Comparison of ENCODE assay signal across 13 mouse cellular contexts in genomic region chr3:135843181-135843580, GRCm38 (mm10). TPM values are rescaled to one million over a fixed set of nuclear protein-coding genes. Genes with fewer than 3 reads are reported as not detected.
A peak's percentile ranks its signal among the peaks of the same experiment; 100 is the strongest.
DNase-seq lines count a peak whose midpoint lies in the region; ATAC-seq and TF ChIP-seq lines count a peak whose summit lies in the region.
"Had no signal": no experiment of that assay in that cellular context is flagged by ENCODE, and none has a peak within 500 bp of the region (broad histone marks: within the 10 kb centered on the region; RNA-seq: fewer than 3 reads in every experiment).

No protein-coding gene starts in this region.

- no peaks in the 10 kb centered on the region for H3K9me3 ChIP-seq in kidney, postnatal 0 days (replicated peaks; ENCODE audit: low read length)
- H3K9me3 ChIP-seq: embryonic facial prominence, embryonic 10.5 days had no signal

- no peaks in the 10 kb centered on the region for H3K27me3 ChIP-seq in kidney, postnatal 0 days (ENCODE audit: insufficient read depth, low read length)

- no peak overlapping the region for H3K4me3 ChIP-seq in kidney, postnatal 0 days (replicated peaks; ENCODE audit: low read depth, low read length)
- H3K4me3 ChIP-seq: embryonic facial prominence, embryonic 10.5 days had no signal

- no peaks in the 10 kb centered on the region for H3K36me3 ChIP-seq in kidney, postnatal 0 days (ENCODE audit: insufficient read depth, low read length)
- H3K36me3 ChIP-seq: embryonic facial prominence, embryonic 10.5 days had no signal

- no peak overlapping the region for H3K9ac ChIP-seq in kidney, postnatal 0 days (ENCODE audit: low read depth, low read length)

- peak; percentile 64 for DNase-seq in heart, adult 11 months
- DNase-seq in heart, postnatal 4 days, result no peak
- no peak for DNase-seq in kidney, postnatal 0 days (ENCODE audit: low spot score)
- DNase-seq in kidney, adult 9 months, result no peak
- DNase-seq in frontal cortex, postnatal 14 days (ENCODE audit: low spot score in 2 of 2), result no peak
- DNase-seq in adrenal gland, adult 2 months, result no peak
- DNase-seq: adrenal gland, postnatal 36 days; cerebellum, postnatal 14 days; kidney, postnatal 10 days had no signal

- H3K4me1 ChIP-seq in kidney, postnatal 0 days (replicated peaks; ENCODE audit: insufficient read depth, low read length), result no peaks in the 10 kb centered on the region; the same call in 1 of the 2 replicates

- 80% methylated on average over 5 of the region's 5 CpGs for WGBS in kidney, postnatal 0 days

- peak; percentile 22; the same call in 1 of the 2 replicates for TF ChIP-seq CTCF in kidney, postnatal 0 days (IDR thresholded peaks at IDR 0.05; ENCODE audit: low read depth)

- no peak overlapping the region for H3K27ac ChIP-seq in kidney, postnatal 0 days
- H3K27ac ChIP-seq: embryonic facial prominence, embryonic 10.5 days; hindbrain, postnatal 0 days had no signal

- no peak for ATAC-seq in kidney, postnatal 0 days (replicated peaks; ENCODE audit: low FRiP score, low read depth)
- ATAC-seq in erythroid progenitor cell, adult 5-6 weeks (replicated peaks; ENCODE audit: low FRiP score, poor library complexity, severe bottlenecking), result peak; percentile 60
- peak; percentile 20; the same call in 1 of the 2 replicates for ATAC-seq in megakaryocyte progenitor cell, adult 5-6 weeks (replicated peaks; ENCODE audit: poor library complexity)
- ATAC-seq: hindbrain, postnatal 0 days had no signal

- no peak overlapping the region for H3K4me2 ChIP-seq in kidney, postnatal 0 days (ENCODE audit: low read length)

RNA-seq across cellular contexts. Expression of gene Slc39a8, which starts 18.1 kb away (rescaled TPM):
- 10 to 100 TPM in 1 of 2 experiments, 1 to 10 TPM in 1; 9.0 to 10.9 TPM for total RNA-seq in heart, postnatal 4 days (2021)
- 25.0 and 25.9 TPM in 2 replicates for polyA plus RNA-seq in kidney, postnatal 0 days (2015; fragmentation: Nextera tagmentation; extraction: Ambion mirVana)
- total RNA-seq in erythroid progenitor cell, adult 5-6 weeks (2015; ENCODE audit: low replicate concordance), result 14.4 and 19.7 TPM in 2 replicates
- total RNA-seq in erythroid progenitor cell, adult 5-6 weeks (2017; ENCODE audit: low replicate concordance), result 14.4 and 19.1 TPM in 2 replicates
- 16.8 and 20.6 TPM in 2 replicates for total RNA-seq in megakaryocyte progenitor cell, adult 5-6 weeks (2015)
- total RNA-seq in megakaryocyte progenitor cell, adult 5-6 weeks (2017), result 13.5 and 14.4 TPM in 2 replicates
- total RNA-seq in adrenal gland, adult 2 months (2021), result 1 to 10 TPM; 4.9 to 5.5 TPM
- polyA plus RNA-seq in adrenal gland, adult 2 months (2012; rRNA removed), result 4.0 and 4.9 TPM in 2 replicates
